Mouse (Mus musculus): Measurements from ENCODE around the gene Nxnl1. TPM values are rescaled to one million over a fixed set of nuclear protein-coding genes. Genes with fewer than 3 reads are reported as not detected.

Nxnl1 gene
- total RNA-seq, 1 experiment from 2014 or later: 1.0 TPM

- peak; percentile 28 for DNase-seq
Measured at GRCm38 (mm10) chr8:71580201-71580600, 13.8 kb upstream of the Nxnl1 start.

DNA sequence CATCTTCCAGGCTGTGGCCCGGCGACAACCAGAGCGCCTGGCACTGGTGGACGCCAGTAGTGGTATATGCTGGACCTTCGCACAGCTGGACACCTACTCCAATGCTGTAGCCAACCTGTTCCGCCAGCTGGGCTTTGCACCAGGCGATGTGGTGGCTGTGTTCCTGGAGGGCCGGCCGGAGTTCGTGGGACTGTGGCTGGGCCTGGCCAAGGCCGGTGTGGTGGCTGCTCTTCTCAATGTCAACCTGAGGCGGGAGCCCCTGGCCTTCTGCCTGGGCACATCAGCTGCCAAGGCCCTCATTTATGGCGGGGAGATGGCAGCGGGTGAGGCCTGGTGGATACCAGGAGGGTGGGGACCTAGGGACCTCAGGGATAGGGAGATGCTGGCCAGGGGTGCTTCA lies 13.1 kb upstream of the Nxnl1 start:
- DNase-seq: peak; percentile 86

GRCm38 (mm10) chr8:71579009-71579408 lies 12.6 kb upstream of the Nxnl1 start:
- no peak for DNase-seq

DNA sequence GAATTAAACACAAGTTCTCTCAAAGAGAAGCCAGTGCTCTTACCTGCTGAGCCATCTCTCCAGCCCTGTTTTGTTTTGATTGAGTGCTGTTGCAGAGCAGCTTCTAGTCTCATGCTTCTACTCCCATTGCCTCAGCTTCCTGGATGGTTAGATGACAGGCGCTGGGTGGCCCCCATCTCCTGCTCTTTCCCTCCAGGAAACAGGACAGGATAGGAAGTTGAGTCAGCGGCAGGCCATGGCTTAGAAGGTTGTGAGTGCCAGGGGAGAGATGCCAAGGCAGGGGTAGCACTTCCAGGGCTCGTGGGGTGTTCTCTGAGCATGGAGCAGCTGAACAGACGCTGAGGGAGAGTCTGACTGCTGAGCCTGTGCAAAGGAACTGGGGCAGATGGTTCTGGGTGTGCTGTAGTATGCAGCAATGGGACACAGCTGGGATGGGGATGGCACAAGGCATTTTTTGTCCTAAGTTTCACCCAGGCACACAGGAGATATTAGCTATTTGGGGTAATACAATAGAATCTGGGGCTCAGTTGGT lies 11.5 kb upstream of the Nxnl1 start:
- DNase-seq: no peak

DNA sequence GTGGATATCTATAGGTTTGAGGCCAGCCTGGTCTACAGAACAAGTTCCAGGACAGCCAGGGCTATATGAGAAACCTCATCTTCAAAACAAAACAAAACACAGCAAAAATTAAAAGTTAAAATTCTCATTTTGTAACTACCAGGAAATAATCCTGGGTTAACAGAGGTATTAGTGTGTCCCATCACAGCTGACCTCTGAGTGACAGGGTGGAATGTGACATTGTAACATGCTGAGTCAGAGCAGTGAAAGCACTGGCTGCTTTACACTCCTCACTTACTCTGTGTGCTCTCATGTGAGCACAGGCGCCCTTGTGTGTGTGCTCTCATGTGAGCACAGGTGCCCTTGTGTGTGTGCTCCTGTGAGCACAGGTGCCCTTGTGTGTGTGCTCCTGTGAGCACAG lies 8.6 kb upstream of the Nxnl1 start:
- DNase-seq: no peak

DNA sequence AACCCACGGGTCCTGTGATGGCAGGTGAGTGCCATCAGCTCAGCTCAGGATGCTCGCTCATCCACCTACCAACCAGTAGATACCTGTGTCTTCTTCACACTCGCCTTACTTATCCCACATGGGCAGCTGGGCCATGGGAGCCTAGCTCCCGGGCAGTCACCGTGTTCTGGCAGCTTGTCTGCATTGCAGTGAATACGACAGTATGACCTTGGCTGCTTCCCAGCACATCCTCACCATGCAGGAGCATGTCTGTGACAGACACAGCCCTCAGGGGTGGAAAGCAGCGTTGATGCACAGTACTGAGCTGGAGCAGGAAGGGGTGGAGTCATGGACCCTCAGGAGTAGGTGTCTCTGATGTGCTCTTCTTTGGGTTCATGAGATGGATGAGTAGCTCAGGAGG lies 8.0 kb upstream of the Nxnl1 start:
- DNase-seq: peak; percentile 74

DNA sequence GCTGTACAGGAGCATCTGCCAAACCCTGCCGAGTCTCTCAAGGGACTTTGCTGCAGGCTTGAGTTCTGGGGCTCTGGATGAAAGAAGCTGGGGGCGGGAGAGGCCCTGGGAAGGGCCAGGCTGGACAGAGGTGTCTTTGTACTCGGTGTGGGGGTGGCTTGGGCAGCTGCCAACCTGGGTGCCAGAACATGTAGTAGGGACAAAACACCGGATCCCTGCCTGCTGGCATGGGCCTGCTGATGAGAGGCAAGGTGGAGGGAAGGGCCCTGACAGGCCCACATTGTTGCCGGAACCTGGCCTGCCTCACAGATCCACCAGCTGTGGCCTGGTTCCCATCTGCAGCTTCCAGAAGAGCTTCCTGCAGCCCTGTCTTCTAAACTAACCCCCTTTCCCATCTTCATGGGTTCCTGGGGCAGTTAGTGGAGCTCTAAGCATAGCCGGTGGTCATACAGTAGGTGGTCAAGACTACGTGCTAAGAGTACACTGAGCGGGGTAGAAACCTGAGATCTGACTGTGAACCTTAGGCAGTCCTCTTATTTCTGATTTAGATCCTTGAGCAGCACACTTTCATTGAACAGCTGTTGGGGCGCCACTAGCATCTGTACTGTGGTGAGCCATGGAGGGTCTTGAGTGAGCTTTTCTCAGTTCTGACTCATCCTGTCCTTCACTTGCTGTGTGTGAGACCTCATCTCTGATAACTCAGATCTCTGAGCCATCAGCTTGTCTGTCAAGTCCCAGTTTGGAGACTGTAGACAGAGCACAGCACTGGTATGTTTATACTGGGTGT lies 6.6 kb upstream of the Nxnl1 start:
- peak; percentile 84 for DNase-seq

- DNase-seq: no peak
Measured at GRCm38 (mm10) chr8:71572077-71572476, 5.7 kb upstream of the Nxnl1 start.

DNA sequence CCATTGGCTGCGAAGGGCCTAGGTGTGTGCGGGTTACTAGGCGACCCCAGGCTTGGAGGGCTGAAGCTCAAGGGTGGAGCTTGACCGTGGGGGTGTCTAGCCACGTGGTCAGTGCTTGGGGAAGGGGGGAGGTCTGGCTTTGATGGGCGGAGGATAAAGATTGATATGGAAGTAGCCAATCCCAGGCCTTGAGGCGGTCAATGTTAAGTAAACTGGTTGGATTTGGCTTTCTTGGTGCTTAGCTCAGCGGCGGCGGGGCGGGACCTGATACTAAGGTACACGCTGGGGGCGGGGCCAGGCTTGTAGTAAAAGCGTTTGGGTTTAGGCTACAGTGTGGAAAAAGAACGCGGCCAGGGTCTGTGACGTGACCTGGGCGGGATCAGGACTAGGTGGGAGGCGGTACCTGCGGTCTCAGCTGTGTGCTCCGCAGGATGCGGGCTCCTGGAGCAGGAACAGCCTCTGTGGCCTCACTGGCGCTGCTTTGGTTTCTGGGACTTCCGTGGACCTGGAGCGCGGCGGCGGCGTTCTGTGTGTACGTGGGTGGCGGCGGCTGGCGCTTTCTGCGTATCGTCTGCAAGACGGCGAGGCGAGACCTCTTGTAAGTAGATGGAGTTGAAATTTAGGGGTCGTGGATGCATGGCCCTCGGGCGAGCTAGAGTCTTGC lies 4.0 kb upstream of the Nxnl1 start:
- peak; percentile 95 for DNase-seq

DNA sequence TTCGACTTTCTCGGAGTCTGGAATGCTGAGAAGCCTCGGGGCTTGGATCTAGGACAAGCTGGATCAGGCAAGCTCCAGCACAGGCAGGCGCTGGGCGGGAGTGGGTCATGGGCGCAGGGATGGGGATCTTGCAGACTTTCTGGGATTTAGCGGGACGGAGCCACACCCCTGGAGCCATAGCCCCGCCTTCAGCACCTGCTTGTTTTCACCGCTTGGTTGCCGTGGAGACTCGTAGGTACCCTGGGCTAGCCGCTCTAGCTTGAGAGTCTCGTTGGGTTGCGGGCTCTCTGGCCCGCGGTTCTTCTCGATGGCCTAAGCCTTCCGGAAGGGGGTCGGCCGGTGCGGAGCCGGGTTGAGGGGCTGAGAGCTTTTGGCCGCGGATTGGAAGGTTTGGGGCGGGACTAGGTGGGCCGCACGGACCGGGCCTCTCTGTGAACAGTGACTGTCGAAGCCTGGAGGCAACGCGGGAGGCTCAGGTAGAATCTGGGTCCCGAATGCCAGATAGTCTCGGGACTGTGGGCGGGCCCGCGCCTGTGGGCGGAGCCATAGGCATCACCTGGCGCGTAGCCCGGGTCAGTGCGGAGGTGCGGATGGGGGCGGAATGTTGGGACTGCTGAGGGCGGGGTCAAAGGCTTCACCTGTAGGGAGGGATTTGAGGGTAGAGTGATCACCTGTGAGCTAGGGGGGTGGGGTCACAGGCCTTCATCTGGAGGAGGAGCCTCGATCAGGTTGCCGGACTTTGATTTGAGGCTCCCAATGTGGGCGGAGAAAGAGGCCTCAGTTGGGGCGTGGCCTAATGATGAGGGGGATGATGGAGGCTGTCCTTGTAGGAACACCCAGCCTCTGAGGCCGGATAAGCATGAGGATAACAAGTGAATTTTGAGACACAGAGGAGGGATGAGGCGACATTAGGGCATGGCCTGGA lies 3.2 kb upstream of the Nxnl1 start:
- DNase-seq: peak; percentile 91

- DNase-seq: no peak
Measured at GRCm38 (mm10) chr8:71568941-71569340, 2.5 kb upstream of the Nxnl1 start.

DNA sequence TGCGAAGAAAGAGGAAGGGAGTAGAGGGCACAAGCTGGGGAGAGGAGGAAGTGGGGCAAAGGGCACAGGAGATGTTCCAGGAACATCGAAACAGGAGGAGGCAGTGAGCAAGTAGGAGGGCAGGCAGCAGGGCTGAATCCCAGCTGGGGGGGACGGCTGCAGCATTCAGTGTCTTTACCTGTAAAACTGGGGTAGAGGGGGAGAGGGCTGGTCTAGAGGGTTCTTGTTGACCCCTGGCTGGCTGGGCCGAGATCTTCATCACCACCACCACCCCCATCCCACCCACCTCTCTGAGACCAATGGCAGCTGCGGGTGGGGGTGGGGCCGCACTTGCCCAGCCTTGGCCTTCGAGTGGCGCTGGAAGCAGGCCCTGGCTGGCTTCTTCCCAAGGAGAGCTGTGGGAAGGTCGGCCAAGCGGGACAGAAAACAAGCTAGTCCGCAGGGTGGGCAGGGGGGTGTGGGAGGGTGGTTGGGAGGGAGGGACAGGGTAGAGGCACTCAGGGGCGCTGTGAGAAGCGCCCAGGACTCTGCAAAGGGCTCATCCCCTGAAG lies 2.1 kb upstream of the Nxnl1 start, which contains the start of gene Slc27a1:
TSS of gene Slc27a1 (plus strand) at position 496 of the 551 bp plus-strand sequence.
- DNase-seq: peak; percentile 93

- DNase-seq: no peak
Measured at GRCm38 (mm10) chr8:71567587-71567986, 1.2 kb upstream of the Nxnl1 start.

DNA sequence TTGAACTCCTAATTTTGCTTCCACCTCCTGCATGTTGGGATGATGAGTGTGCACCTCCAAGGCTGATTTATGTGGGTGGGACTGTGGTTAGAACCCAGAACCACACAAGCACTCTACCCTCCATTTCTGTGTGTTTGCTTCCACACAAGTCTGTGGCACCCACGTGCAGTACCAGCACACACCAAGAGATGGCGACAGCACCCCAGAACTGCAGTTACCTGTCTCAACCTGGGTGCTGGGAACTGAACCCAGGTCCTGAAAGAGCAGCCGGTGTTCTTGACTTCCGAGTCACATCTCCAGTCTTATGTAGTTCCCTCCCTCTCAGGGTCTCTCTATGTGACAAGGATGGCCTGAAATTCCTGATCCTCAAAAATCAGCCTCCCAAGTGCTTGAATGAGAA lies 2.4 kb downstream of the Nxnl1 start:
- no peak for DNase-seq

GRCm38 (mm10) chr8:71562751-71563150 lies 3.6 kb downstream of the Nxnl1 start:
- peak; percentile 92 for DNase-seq

GRCm38 (mm10) chr8:71561401-71561800 lies 5.0 kb downstream of the Nxnl1 start:
- peak; percentile 70 for DNase-seq

GRCm38 (mm10) chr8:71560765-71561164 lies 5.6 kb downstream of the Nxnl1 start:
- DNase-seq: peak; percentile 47

DNA sequence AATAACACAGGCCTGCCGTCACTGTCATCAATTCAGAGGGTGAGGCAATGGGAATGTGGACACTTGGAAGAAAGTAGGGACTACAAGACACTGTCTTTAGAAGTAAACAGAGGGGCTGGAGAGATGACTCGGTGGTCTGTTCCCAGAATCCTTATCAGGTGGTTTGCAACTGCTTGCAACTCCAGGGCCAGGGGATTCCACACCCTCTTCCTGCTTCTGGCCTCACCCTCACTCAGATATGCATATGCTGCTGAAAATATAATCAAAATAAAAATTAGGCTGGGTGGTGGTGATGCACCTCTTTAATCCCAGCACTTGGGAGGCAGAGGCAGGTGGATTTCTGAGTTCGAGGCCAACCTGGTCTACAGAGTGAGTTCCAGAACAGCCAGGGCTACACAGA lies 6.3 kb downstream of the Nxnl1 start:
- DNase-seq: no peak

DNA sequence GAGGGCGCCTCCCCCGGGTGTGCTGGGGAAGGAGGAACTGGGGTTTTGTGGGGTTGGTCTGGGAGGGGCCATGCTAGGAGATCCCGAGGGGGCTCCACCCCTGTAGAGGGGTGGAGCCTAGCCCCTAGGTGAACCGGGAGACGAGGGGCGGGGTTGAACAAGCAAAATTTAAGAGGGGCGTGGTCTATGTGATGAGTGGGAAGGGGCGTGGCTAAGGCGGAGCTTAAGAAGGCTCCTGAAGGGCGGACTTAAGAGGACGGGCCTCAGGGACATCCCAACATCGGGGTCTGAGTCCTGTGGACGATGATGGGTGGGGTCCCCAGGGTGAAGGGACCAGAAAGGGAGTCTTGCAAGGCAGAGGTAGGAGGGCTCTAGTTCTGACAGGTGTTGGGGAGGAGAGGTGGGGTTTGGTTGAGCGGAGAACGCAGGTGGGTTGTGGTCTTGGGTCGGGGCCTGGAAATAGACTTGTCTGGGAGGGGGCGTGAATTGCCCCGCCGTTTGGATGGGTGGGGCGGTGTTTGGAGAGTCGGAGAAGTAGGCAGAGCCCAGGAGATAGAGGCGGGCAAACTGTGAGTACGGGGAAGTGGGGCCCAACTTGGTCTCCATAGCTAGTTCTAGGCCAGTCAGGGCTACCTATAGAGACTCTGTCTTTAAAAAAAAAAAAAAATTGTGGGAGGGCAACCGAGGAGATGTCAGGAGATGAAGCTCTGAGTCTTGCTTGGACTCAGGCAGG lies 7.3 kb downstream of the Nxnl1 start:
- peak; percentile 90 for DNase-seq

GRCm38 (mm10) chr8:71558071-71558957 lies 8.1 kb downstream of the Nxnl1 start, which contains the start of gene Tmem221:
Tmem221 (minus strand) TSS chr8:71558871.
- peak; percentile 42 for DNase-seq

All from adrenal gland, postnatal 14 days (tissue).